Mouse (Mus musculus) MEL (cell line): ENCODE data around the gene Fam72a. TPM values are rescaled to one million over a fixed set of nuclear protein-coding genes. Genes with fewer than 3 reads are reported as not detected.

ENCODE experiments used
- DNase-seq: peaks from one replicate; pipeline ENCODE4 v3.0.0; 2011; ENCODE audit warnings: low read depth, low spot score
- H3K27ac ChIP-seq: 2 replicates; pipeline ENCODE4 v1.5.1; 2012; ENCODE audit warnings: low read depth, mild to moderate bottlenecking, control low read depth, low read length, moderate library complexity; ENCODE audit not compliant: control insufficient read depth
- H3K27me3 ChIP-seq, 2 experiments: fragments of 150-350 bp in 1 of 2; sonication (generic) in 1 of 2; 2 replicates each; pipeline ENCODE4 v1.6.1; 2012; ENCODE audit warnings: low read length in 2 of 2, mild to moderate bottlenecking in 2 of 2, improper control_type of control experiment in 1 of 2, moderate library complexity in 1 of 2; ENCODE audit not compliant: insufficient read depth in 2 of 2, control insufficient read depth in 1 of 2
- H3K36me3 ChIP-seq, 2 experiments: 2 replicates each; pipeline ENCODE4 v1.6.1; 2012 to 2014; ENCODE audit warnings: low read length in 2 of 2, improper control_type of control experiment in 1 of 2, inconsistent platforms in 1 of 2, mild to moderate bottlenecking in 1 of 2; ENCODE audit not compliant: insufficient read depth in 2 of 2, control insufficient read depth in 1 of 2
- H3K4me1 ChIP-seq, 2 experiments: fragments of 150-350 bp in 1 of 2; sonication (generic) in 1 of 2; 2 replicates each; pipeline ENCODE4 v1.6.1; 2012; ENCODE audit warnings: low read length in 2 of 2, improper control_type of control experiment in 1 of 2, mild to moderate bottlenecking in 1 of 2; ENCODE audit not compliant: insufficient read depth in 2 of 2, control insufficient read depth in 1 of 2
- H3K4me3 ChIP-seq, 2 experiments: fragments of 150-350 bp in 1 of 2; sonication (generic) in 1 of 2; 2 replicates each; pipeline ENCODE4 v1.5.1; 2012; ENCODE audit warnings: low read depth in 2 of 2, low read length in 2 of 2, mild to moderate bottlenecking in 2 of 2, moderate library complexity in 2 of 2, control low read depth in 1 of 2, improper control_type of control experiment in 1 of 2; ENCODE audit not compliant: control insufficient read depth in 1 of 2, insufficient read depth in 1 of 2
- H3K79me2 ChIP-seq: 2 replicates; pipeline ENCODE4 v1.6.1; 2012; ENCODE audit warnings: mild to moderate bottlenecking, low read length, moderate library complexity; ENCODE audit not compliant: control insufficient read depth, poor library complexity, insufficient read depth
- H3K9ac ChIP-seq: 2 replicates; pipeline ENCODE4 v1.6.1; 2012; ENCODE audit warnings: low read depth, mild to moderate bottlenecking, control low read depth, low read length, moderate library complexity; ENCODE audit not compliant: control insufficient read depth, poor library complexity, severe bottlenecking
- H3K9me3 ChIP-seq: fragments of 150-350 bp; sonication (generic); replicated peaks from 2 replicates; pipeline ENCODE4 v1.6.1; 2012; ENCODE audit warnings: mild to moderate bottlenecking, low read length, improper control_type of control experiment, moderate library complexity; ENCODE audit not compliant: insufficient read depth
- BHLHE40 ChIP-seq: IDR thresholded peaks from 2 replicates; pipeline ENCODE4 v1.6.1; 2012; ENCODE audit warnings: low read depth, mild to moderate bottlenecking, inconsistent platforms, low read length, improper control_type of control experiment, borderline replicate concordance
- CHD2 ChIP-seq: IDR thresholded peaks from 2 replicates; pipeline ENCODE4 v1.6.1; 2011; ENCODE audit warnings: low read length, improper control_type of control experiment
- CTCF ChIP-seq, 3 experiments: IDR thresholded peaks in 2 of 3; conservative IDR thresholded peaks in 1 of 3; 2 replicates each; pipeline ENCODE4 v1.5.1; 2011 to 2012; ENCODE audit warnings: low read length in 3 of 3, low read depth in 2 of 3, mild to moderate bottlenecking in 2 of 3, improper control_type of control experiment in 1 of 3, inconsistent platforms in 1 of 3, mixed read lengths in 1 of 3, moderate library complexity in 1 of 3; ENCODE audit not compliant: control insufficient read depth in 1 of 3, insufficient read depth in 1 of 3, poor library complexity in 1 of 3, severe bottlenecking in 1 of 3
- ELF1 ChIP-seq: IDR thresholded peaks from 2 replicates; pipeline ENCODE4 v1.6.1; 2014; ENCODE audit warnings: low read depth, mild to moderate bottlenecking, inconsistent platforms, low read length, improper control_type of control experiment, moderate library complexity
- EP300 ChIP-seq, 2 experiments: IDR thresholded peaks; 2 replicates each; pipeline ENCODE4 v1.6.1; 2011; ENCODE audit warnings: improper control_type of control experiment in 2 of 2, low read length in 2 of 2, low read depth in 1 of 2, mild to moderate bottlenecking in 1 of 2
- ETS1 ChIP-seq: IDR thresholded peaks from 2 replicates; pipeline ENCODE4 v1.6.1; 2012; ENCODE audit warnings: low read depth, mild to moderate bottlenecking, inconsistent platforms, low read length, improper control_type of control experiment, moderate library complexity
- GABPA ChIP-seq: IDR thresholded peaks from 2 replicates; pipeline ENCODE4 v1.6.1; 2012; ENCODE audit warnings: low read depth, mild to moderate bottlenecking, inconsistent platforms, low read length, improper control_type of control experiment, moderate library complexity
- GATA1 ChIP-seq: IDR thresholded peaks from 2 replicates; pipeline ENCODE4 v1.6.1; 2011; ENCODE audit warnings: low read depth, low read length, improper control_type of control experiment
- HCFC1 ChIP-seq: IDR thresholded peaks from 2 replicates; pipeline ENCODE4 v1.6.1; 2012; ENCODE audit warnings: low read depth, mild to moderate bottlenecking, inconsistent platforms, low read length, improper control_type of control experiment, moderate library complexity
- JUND ChIP-seq: IDR thresholded peaks from 2 replicates; pipeline ENCODE4 v1.6.1; 2011; ENCODE audit warnings: low read depth, mild to moderate bottlenecking, improper control_type of control experiment, low read length
- KAT2A ChIP-seq: conservative IDR thresholded peaks from 2 replicates; pipeline ENCODE4 v1.6.1; 2012; ENCODE audit warnings: low read depth, low read length, improper control_type of control experiment, inconsistent platforms
- MAFK ChIP-seq: IDR thresholded peaks from 2 replicates; pipeline ENCODE4 v1.6.1; 2011; ENCODE audit warnings: low read depth, mild to moderate bottlenecking, low read length, improper control_type of control experiment, borderline replicate concordance
- MAX ChIP-seq: IDR thresholded peaks from 2 replicates; pipeline ENCODE4 v1.6.1; 2011; ENCODE audit warnings: low read length, improper control_type of control experiment
- MXI1 ChIP-seq: IDR thresholded peaks from 2 replicates; pipeline ENCODE4 v1.6.1; 2011; ENCODE audit warnings: mild to moderate bottlenecking, low read depth, low read length, improper control_type of control experiment
- MYB ChIP-seq: IDR thresholded peaks from 2 replicates; pipeline ENCODE4 v1.6.1; 2011; ENCODE audit warnings: mild to moderate bottlenecking, low read depth, low read length, improper control_type of control experiment
- MYC ChIP-seq: IDR thresholded peaks from 2 replicates; pipeline ENCODE4 v1.6.1; 2011; ENCODE audit warnings: low read depth, mild to moderate bottlenecking, low read length, improper control_type of control experiment, moderate library complexity
- NRF1 ChIP-seq: IDR thresholded peaks from 2 replicates; pipeline ENCODE4 v1.6.1; 2014; ENCODE audit warnings: low read depth, mild to moderate bottlenecking, inconsistent platforms, low read length, improper control_type of control experiment, moderate library complexity; ENCODE audit not compliant: poor library complexity, insufficient read depth, severe bottlenecking
- POLR2A ChIP-seq, 2 experiments: IDR thresholded peaks; 2 replicates each; pipeline ENCODE4 v1.6.1; 2011 to 2012; ENCODE audit warnings: low read length in 2 of 2, mild to moderate bottlenecking in 2 of 2, control low read depth in 1 of 2, improper control_type of control experiment in 1 of 2, low read depth in 1 of 2, moderate library complexity in 1 of 2; ENCODE audit not compliant: control insufficient read depth in 1 of 2, insufficient read depth in 1 of 2, poor library complexity in 1 of 2
- POLR2AphosphoS2 ChIP-seq: IDR thresholded peaks from 2 replicates; pipeline ENCODE4 v1.6.1; 2011; ENCODE audit warnings: low read length, improper control_type of control experiment
- RAD21 ChIP-seq: IDR thresholded peaks from 2 replicates; pipeline ENCODE4 v1.6.1; 2011; ENCODE audit warnings: mild to moderate bottlenecking, low read depth, low read length, improper control_type of control experiment
- RCOR1 ChIP-seq: IDR thresholded peaks from 2 replicates; pipeline ENCODE4 v1.6.1; 2012; ENCODE audit warnings: low read depth, mild to moderate bottlenecking, inconsistent platforms, low read length, improper control_type of control experiment
- SIN3A ChIP-seq: IDR thresholded peaks from 2 replicates; pipeline ENCODE4 v1.6.1; 2012; ENCODE audit warnings: low read length, improper control_type of control experiment, inconsistent platforms
- SMC3 ChIP-seq: IDR thresholded peaks from 2 replicates; pipeline ENCODE4 v1.6.1; 2011; ENCODE audit warnings: low read depth, low read length, improper control_type of control experiment
- TAL1 ChIP-seq: IDR thresholded peaks from 2 replicates; pipeline ENCODE4 v1.6.1; 2012; ENCODE audit warnings: mild to moderate bottlenecking, inconsistent platforms, low read length, moderate library complexity, mixed read lengths
- TBP ChIP-seq: IDR thresholded peaks from 2 replicates; pipeline ENCODE4 v1.8.0; 2011; ENCODE audit warnings: low read depth, low read length, improper control_type of control experiment
- TCF12 ChIP-seq: IDR thresholded peaks from 2 replicates; pipeline ENCODE4 v1.6.1; 2014; ENCODE audit warnings: low read depth, mild to moderate bottlenecking, inconsistent platforms, low read length, improper control_type of control experiment, moderate library complexity
- UBTF ChIP-seq: IDR thresholded peaks from 2 replicates; pipeline ENCODE4 v1.6.1; 2012; ENCODE audit warnings: low read depth, mild to moderate bottlenecking, inconsistent platforms, low read length, improper control_type of control experiment, moderate library complexity, borderline replicate concordance; ENCODE audit not compliant: insufficient read depth
- USF1 ChIP-seq: IDR thresholded peaks from 2 replicates; pipeline ENCODE4 v1.6.1; 2014; ENCODE audit warnings: low read depth, mild to moderate bottlenecking, inconsistent platforms, low read length, improper control_type of control experiment, moderate library complexity
- USF2 ChIP-seq, 2 experiments: IDR thresholded peaks; 2 replicates each; pipeline ENCODE4 v1.6.1; 2011 to 2012; ENCODE audit warnings: improper control_type of control experiment in 2 of 2, low read length in 2 of 2, borderline replicate concordance in 1 of 2, inconsistent platforms in 1 of 2, low read depth in 1 of 2, mild to moderate bottlenecking in 1 of 2; ENCODE audit not compliant: insufficient read depth in 1 of 2
- ZC3H11A ChIP-seq: IDR thresholded peaks from 2 replicates; pipeline ENCODE4 v1.6.1; 2012; ENCODE audit warnings: low read depth, mild to moderate bottlenecking, inconsistent platforms, low read length, improper control_type of control experiment
- ZMIZ1 ChIP-seq: IDR thresholded peaks from 2 replicates; pipeline ENCODE4 v1.6.1; 2012; ENCODE audit warnings: low read depth, mild to moderate bottlenecking, inconsistent platforms, low read length, improper control_type of control experiment, moderate library complexity
- ZNF384 ChIP-seq: IDR thresholded peaks from 2 replicates; pipeline ENCODE4 v1.6.1; 2012; ENCODE audit warnings: low read depth, mild to moderate bottlenecking, inconsistent platforms, low read length, improper control_type of control experiment
- polyA plus RNA-seq, 2 experiments: library from polyadenylated mRNA; stranded (reverse) in 1 of 2; unstranded in 1 of 2; fragments of >175 nt in 1 of 2; fragments of >200 nt in 1 of 2; gene quantifications; 2 replicates each; pipeline versions ENCODE4 v1.2.1 to v1.2.4; 2012; ENCODE audit warnings: low replicate concordance in 2 of 2, low read depth in 1 of 2; ENCODE audit not compliant: insufficient read length in 2 of 2, insufficient read depth in 1 of 2, missing spikeins in 1 of 2
- total RNA-seq: library from RNA; depleted of rRNA; stranded (reverse); fragments of 300-350 nt; gene quantifications from 2 replicates; pipeline ENCODE4 v1.2.3, GENCODE M21; 2012

Gene Fam72a
- total and polyA plus RNA-seq, 3 experiments, result 8.2 to 8.8 TPM; not detected in 1

DNA sequence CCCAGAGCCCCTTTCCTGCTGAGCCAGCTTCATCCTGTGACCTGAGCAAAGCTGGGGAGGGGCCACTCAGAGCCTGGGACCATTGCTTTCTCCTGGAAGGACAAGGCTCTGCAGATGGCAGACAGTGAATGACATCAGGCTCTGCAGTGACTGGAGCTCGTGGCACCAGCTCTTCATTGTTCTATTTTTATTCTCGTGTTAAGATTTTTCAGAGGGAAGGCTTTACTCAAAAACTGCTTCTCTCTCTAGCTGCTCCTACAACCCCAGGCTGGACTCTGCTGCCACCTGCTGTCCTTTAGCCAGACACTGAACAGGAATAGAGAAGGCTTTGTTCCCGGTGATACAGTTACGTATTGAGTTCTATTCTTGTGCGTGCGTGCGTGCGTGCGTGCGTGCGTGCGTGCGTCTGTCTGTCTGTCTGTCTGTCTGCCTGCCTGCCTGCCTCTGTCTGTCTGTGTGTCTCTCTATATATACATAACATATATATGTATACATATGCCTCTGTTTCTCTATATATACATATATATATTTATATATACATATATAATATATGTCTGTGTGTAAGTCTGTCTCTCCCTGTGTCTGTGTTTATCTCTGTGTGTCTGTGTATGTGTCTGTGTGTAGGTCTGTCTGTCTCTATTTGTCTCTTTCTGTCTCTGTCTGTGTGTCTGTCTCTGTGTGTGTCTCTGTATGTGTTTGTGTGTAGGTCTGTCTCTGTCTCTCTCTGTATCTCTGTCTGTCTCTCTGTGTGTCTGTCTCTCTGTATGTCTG lies 27.5 kb downstream of the Fam72a start (continued):
- TF ChIP-seq NRF1 (peak; percentile 54; the same call in 1 of the 2 replicates), POLR2AphosphoS2 (no peak), USF2 (IDR thresholded peaks at IDR 0.05; ENCODE audit: borderline replicate concordance in 1 of 2, insufficient read depth in 1 of 2, low read depth in 1 of 2, low read length in 2 of 2) (no peak), TAL1 (no peak), ELF1 (peak; percentile 35; the same call in 1 of the 2 replicates), ZNF384 (no peak), MXI1 (peak; percentile 25; the same call in 1 of the 2 replicates), ZMIZ1 (no peak), HCFC1 (peak; percentile 57; the same call in 1 of the 2 replicates), EP300 (IDR thresholded peaks at IDR 0.05; ENCODE audit: low read depth in 1 of 2, low read length in 2 of 2) (no peak), POLR2A (IDR thresholded peaks at IDR 0.05; ENCODE audit: control insufficient read depth in 1 of 2, insufficient read depth in 1 of 2, low read depth in 1 of 2, low read length in 2 of 2, poor library complexity in 1 of 2) (0 out of 4 replicates have a peak, but pooled peaks of 1 of the 2 experiments have one; percentile 30), SMC3 (peak; percentile 99), GATA1 (no peak), USF1 (no peak), ETS1 (peak; percentile 5; the same call in 1 of the 2 replicates), GABPA (no peak), RAD21 (peak; percentile 97), MYB (no peak), ZC3H11A (peak; percentile 98), KAT2A (no peak), SIN3A (peak; percentile 70), TCF12 (0 out of 2 replicates have a peak, but pooled peaks have one; percentile 29), CHD2 (no peak), TBP (no peak)

DNA sequence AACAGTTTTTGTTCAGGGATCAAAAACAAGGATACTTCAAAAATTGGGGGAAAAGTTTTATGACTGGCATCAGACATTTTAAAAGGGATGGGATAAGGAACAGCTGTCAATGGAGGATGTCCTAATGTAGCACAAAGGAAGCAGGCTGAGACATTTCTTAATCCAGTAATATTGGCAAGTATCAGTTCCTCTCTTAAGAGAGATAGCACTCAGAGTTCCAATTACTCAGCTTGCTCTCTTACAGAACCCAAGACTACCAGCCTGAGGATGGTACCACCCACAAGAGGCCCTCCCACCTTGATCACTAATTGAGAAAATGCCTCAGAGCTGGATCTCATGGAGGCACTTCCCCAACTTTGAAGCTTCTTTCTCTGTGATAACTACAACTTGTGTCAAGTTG lies 32.8 kb downstream of the Fam72a start:
- no peak for DNase-seq
- Histone ChIP-seq H3K27me3 (no peaks in the 10 kb centered on the region; a peak in 1 of 4 replicates), H3K9me3 (no peaks in the 10 kb centered on the region), H3K4me3 (no peak overlapping the region), H3K36me3 (peaks cover 0 to 2% of the 10 kb centered on the region in 2 experiments; a peak in 2 of 4 replicates), H3K79me2 (no peaks in the 10 kb centered on the region; the same call in 1 of the 2 replicates), H3K27ac (no peak overlapping the region), H3K4me1 (peaks cover 0 to 2% of the 10 kb centered on the region in 2 experiments; a peak in 1 of 4 replicates), H3K9ac (no peak overlapping the region)
- TF ChIP-seq EP300 (IDR thresholded peaks at IDR 0.05; ENCODE audit: low read depth in 1 of 2, low read length in 2 of 2) (no peak), GABPA (no peak), JUND (no peak), MAFK (no peak), ELF1 (no peak), POLR2AphosphoS2 (no peak), BHLHE40 (no peak), GATA1 (no peak), MYB (no peak), USF1 (no peak), UBTF (no peak), CTCF (IDR thresholded peaks at IDR 0.05 in 2 of 3, conservative IDR thresholded peaks at IDR 0.05 in 1 of 3; ENCODE audit: control insufficient read depth in 1 of 3, insufficient read depth in 1 of 3, low read depth in 2 of 3, low read length in 3 of 3, poor library complexity in 1 of 3, severe bottlenecking in 1 of 3) (no peak), MXI1 (no peak), MAX (no peak), USF2 (IDR thresholded peaks at IDR 0.05; ENCODE audit: borderline replicate concordance in 1 of 2, insufficient read depth in 1 of 2, low read depth in 1 of 2, low read length in 2 of 2) (no peak), HCFC1 (no peak), RCOR1 (no peak), MYC (no peak), NRF1 (no peak)
